Mouse (Mus musculus): ENCODE measurements around the gene Cacng5. TPM values are rescaled to one million over a fixed set of nuclear protein-coding genes. Genes with fewer than 3 reads are reported as not detected.

Gene Cacng5
- total and polyA plus RNA-seq, 2 experiments from 2014 or later: 21.4 to 26.9 TPM

DNA sequence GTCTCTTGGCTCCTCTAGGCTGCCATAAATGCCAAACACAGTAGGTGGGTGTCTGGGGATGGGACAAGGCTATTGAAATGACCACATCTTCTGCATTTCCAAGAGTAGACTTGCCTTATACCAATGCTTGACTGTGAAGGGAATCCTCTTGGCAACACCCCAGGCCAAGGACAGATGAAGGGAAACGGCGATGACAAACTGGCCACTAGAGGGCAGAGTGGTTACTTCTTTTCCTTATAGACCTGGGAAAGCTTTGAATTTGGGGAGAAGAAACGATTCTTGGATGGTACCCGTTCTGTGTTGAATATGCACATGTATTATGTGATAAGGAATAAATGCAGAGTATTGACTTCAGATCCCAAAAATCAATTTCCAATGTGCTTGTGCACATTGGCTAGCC is 50.8 kb downstream of the Cacng5 start:
- H3K9me3 ChIP-seq (ENCODE audit: low read length): no peaks in the 10 kb centered on the region
- peak; percentile 93 for DNase-seq (ENCODE audit: low spot score)
- H3K4me1 ChIP-seq (ENCODE audit: insufficient read depth, low read length): peaks cover 7% of the 10 kb centered on the region
- no peak overlapping the region for H3K4me2 ChIP-seq (ENCODE audit: low read depth, low read length)
- no peak for ATAC-seq
- H3K36me3 ChIP-seq (ENCODE audit: insufficient read depth, low read length): no peaks in the 10 kb centered on the region
- TF ChIP-seq CTCF (IDR thresholded peaks at IDR 0.05; ENCODE audit: low read depth): peak; percentile 90
- H3K27me3 ChIP-seq (ENCODE audit: insufficient read depth, low read length): no peaks in the 10 kb centered on the region
- H3K9ac ChIP-seq (replicated peaks; ENCODE audit: low read length): no peak overlapping the region
- no peak overlapping the region for H3K4me3 ChIP-seq (ENCODE audit: low read length)
- WGBS: 2% methylated on average over 4 of the region's 4 CpGs
- H3K27ac ChIP-seq: no peak overlapping the region

DNA sequence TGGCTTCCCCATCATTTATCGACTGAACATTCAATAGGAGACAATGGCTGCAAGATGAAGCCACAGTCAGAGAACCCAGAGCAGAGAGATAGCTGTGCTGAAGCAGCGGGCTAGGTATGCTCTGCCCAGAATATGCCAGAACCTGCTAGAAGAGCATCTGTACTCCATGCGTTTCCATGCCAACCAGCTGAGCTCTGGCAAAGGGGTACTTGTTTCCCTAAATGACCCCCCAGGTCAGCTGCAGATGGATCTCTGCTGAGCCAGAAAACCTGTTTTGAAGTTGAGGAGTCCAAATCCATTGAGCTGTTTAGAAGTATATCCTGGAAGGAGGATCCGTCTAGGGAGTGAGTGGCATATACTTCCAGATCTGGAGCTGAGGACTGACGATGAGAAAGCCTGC is 53.1 kb downstream of the Cacng5 start:
- no peak for TF ChIP-seq CTCF (IDR thresholded peaks at IDR 0.05; ENCODE audit: low read depth)
- no peaks in the 10 kb centered on the region for H3K27me3 ChIP-seq (ENCODE audit: insufficient read depth, low read length)
- no peak overlapping the region for H3K4me3 ChIP-seq (ENCODE audit: low read length)
- DNase-seq (ENCODE audit: low spot score): peak; percentile 77
- no peak overlapping the region for H3K4me2 ChIP-seq (ENCODE audit: low read depth, low read length)
- peak overlapping the region; percentile 42; the same call in 1 of the 2 replicates for H3K27ac ChIP-seq
- H3K9me3 ChIP-seq (ENCODE audit: low read length): no peaks in the 10 kb centered on the region
- H3K9ac ChIP-seq (replicated peaks; ENCODE audit: low read length): no peak overlapping the region
- peaks cover 7% of the 10 kb centered on the region; the same call in 1 of the 2 replicates for H3K4me1 ChIP-seq (ENCODE audit: insufficient read depth, low read length)
- H3K36me3 ChIP-seq (ENCODE audit: insufficient read depth, low read length): no peaks in the 10 kb centered on the region
- 52% methylated on average over 5 of the region's 5 CpGs for WGBS
- ATAC-seq: peak; percentile 57

DNA sequence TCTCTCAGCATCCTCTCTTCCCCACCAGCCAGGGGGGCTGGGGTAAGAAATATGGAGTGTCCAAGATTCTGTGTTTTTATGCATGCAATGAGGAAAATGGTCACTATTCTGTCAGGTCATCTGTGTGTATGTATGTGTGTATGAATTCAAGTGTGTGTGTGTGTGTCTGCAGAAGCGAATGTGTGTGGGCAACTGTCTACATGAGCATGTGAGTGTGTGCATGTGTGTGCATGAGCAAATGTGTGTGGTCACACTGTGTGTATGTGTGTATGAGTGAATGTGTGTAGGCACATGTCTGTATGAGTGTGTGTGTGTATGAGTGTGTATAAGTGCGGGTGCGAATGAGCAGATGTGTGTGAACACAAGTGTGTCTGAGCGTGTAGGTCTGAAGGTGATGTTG is 55.0 kb downstream of the Cacng5 start:
- no peak overlapping the region for H3K27ac ChIP-seq
- 0 out of 2 replicates have a peak, but pooled peaks have one; percentile 24 for ATAC-seq
- no peak overlapping the region for H3K9ac ChIP-seq (replicated peaks; ENCODE audit: low read length)
- H3K9me3 ChIP-seq (ENCODE audit: low read length): no peaks in the 10 kb centered on the region
- TF ChIP-seq CTCF (IDR thresholded peaks at IDR 0.05; ENCODE audit: low read depth): no peak
- 94% methylated on average over 4 of the region's 4 CpGs for WGBS
- H3K4me1 ChIP-seq (ENCODE audit: insufficient read depth, low read length): peaks cover 7% of the 10 kb centered on the region; the same call in 1 of the 2 replicates
- H3K27me3 ChIP-seq (ENCODE audit: insufficient read depth, low read length): no peaks in the 10 kb centered on the region
- no peaks in the 10 kb centered on the region for H3K36me3 ChIP-seq (ENCODE audit: insufficient read depth, low read length)
- DNase-seq (ENCODE audit: low spot score): no peak
- H3K4me3 ChIP-seq (ENCODE audit: low read length): no peak overlapping the region
- no peak overlapping the region for H3K4me2 ChIP-seq (ENCODE audit: low read depth, low read length)

DNA sequence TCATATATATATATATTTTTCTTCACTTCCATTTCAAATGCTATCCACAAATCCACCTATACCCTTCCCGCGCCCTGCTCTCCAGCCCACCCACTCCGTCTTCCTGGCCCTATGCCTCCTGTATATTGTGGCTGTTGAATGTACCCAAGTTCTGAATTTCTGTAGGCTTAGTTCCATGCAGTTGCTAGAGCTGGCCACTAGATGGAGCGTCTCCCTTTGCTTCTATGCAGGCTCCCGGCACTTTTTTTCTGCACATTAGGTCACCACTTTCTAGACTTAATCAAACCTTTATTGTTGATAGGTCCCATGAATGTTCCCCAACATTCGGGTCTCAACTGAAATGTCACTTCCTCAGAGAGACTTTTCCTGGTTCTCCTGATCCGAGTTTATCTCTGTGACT is 55.6 kb downstream of the Cacng5 start:
- Histone ChIP-seq H3K27me3 (ENCODE audit: insufficient read depth, low read length) (no peaks in the 10 kb centered on the region), H3K4me1 (ENCODE audit: insufficient read depth, low read length) (0 out of 2 replicates have a peak, but pooled peaks cover 7% of the 10 kb centered on the region), H3K9ac (replicated peaks; ENCODE audit: low read length) (no peak overlapping the region), H3K27ac (no peak overlapping the region), H3K4me2 (ENCODE audit: low read depth, low read length) (no peak overlapping the region), H3K36me3 (ENCODE audit: insufficient read depth, low read length) (no peaks in the 10 kb centered on the region), H3K4me3 (ENCODE audit: low read length) (no peak overlapping the region), H3K9me3 (ENCODE audit: low read length) (no peaks in the 10 kb centered on the region)
- DNase-seq (ENCODE audit: low spot score): peak; percentile 92
- no peak for ATAC-seq
- 19% methylated on average over 7 of the region's 7 CpGs for WGBS
- TF ChIP-seq CTCF (IDR thresholded peaks at IDR 0.05; ENCODE audit: low read depth): peak; percentile 91

DNA sequence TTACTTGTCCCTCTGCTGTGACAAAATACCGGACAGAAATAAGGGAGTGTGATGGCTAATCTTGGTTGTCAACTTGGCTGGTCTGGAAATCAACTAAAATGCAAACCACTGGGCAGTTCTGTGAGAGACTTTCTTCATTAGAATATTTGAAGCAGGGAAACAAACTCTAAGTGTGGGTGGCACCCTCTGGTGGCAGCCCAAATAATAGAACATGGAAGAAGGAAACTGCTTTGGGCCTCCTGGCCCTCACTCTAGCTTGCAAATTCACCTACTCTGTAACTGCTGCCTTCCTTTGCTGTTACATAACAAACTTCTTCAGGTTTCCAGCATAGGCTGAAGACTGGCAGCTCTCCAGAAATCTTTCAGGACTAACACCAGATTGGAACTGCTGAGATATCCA is 61.8 kb downstream of the Cacng5 start:
- no peak overlapping the region for H3K4me2 ChIP-seq (ENCODE audit: low read depth, low read length)
- no peaks in the 10 kb centered on the region for H3K27me3 ChIP-seq (ENCODE audit: insufficient read depth, low read length)
- peak; percentile 79 for DNase-seq (ENCODE audit: low spot score)
- H3K4me1 ChIP-seq (ENCODE audit: insufficient read depth, low read length): no peaks in the 10 kb centered on the region
- no peak overlapping the region for H3K27ac ChIP-seq
- peak; percentile 80 for TF ChIP-seq CTCF (IDR thresholded peaks at IDR 0.05; ENCODE audit: low read depth)
- H3K36me3 ChIP-seq (ENCODE audit: insufficient read depth, low read length): no peaks in the 10 kb centered on the region
- ATAC-seq: no peak
- WGBS: 18% methylated on average over 1 of the region's 1 CpGs
- no peaks in the 10 kb centered on the region for H3K9me3 ChIP-seq (ENCODE audit: low read length)
- H3K9ac ChIP-seq (replicated peaks; ENCODE audit: low read length): no peak overlapping the region
- H3K4me3 ChIP-seq (ENCODE audit: low read length): no peak overlapping the region

DNA sequence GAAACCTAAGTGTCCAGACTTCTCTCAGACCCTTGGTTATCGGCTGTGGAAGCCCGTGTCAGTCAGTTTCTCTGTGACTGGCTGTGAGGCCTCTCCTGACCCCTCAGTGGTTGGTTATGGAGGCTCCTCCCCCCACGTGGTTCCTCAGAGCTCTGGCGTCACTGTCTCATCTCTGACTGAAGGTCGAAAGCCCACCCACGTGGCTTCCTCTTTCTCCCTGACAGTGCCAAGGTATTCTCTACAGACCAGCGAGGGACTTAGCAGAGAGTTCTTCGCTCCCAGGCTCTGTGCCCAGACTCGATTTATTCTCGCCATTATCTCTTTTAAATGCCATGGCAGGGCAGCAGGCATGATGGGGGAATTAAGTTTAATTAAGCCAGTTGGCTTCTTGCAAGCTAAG is 65.2 kb downstream of the Cacng5 start:
- peak; percentile 88 for ATAC-seq
- Histone ChIP-seq H3K4me2 (ENCODE audit: low read depth, low read length) (no peak overlapping the region), H3K4me1 (ENCODE audit: insufficient read depth, low read length) (no peaks in the 10 kb centered on the region), H3K9ac (replicated peaks; ENCODE audit: low read length) (no peak overlapping the region), H3K9me3 (ENCODE audit: low read length) (no peaks in the 10 kb centered on the region), H3K27ac (no peak overlapping the region), H3K4me3 (ENCODE audit: low read length) (no peak overlapping the region), H3K36me3 (ENCODE audit: insufficient read depth, low read length) (no peaks in the 10 kb centered on the region), H3K27me3 (ENCODE audit: insufficient read depth, low read length) (no peaks in the 10 kb centered on the region)
- DNase-seq (ENCODE audit: low spot score): peak; percentile 69
- WGBS: 19% methylated on average over 10 of the region's 10 CpGs
- no peak for TF ChIP-seq CTCF (IDR thresholded peaks at IDR 0.05; ENCODE audit: low read depth)

DNA sequence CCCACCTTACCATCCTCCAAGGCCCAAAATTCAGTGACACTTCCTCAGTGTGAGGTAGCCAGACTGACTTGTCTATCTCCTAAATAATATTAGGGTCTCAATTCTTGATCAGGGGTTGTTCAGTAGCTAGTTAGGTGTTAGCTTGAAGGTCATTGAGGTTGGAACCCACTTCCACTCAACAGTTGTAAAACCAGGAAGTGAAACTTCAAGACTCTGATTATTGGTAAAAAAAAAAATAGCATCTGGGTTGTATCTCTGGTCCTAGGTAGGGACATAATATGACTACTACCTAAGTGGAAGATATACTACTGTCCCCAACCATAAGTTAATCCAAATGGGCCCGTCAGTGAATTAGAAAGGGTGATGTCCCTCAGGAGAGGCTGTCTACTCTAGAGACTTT is 70.7 kb downstream of the Cacng5 start:
- H3K4me1 ChIP-seq (ENCODE audit: insufficient read depth, low read length): no peaks in the 10 kb centered on the region
- DNase-seq (ENCODE audit: low spot score) (no peak), ATAC-seq (no peak)
- H3K27ac ChIP-seq: no peak overlapping the region
- 89% methylated on average over 1 of the region's 1 CpGs for WGBS
- no peak for TF ChIP-seq CTCF (IDR thresholded peaks at IDR 0.05; ENCODE audit: low read depth)
- H3K4me2 ChIP-seq (ENCODE audit: low read depth, low read length): no peak overlapping the region
- H3K36me3 ChIP-seq (ENCODE audit: insufficient read depth, low read length): no peaks in the 10 kb centered on the region
- no peak overlapping the region for H3K9ac ChIP-seq (replicated peaks; ENCODE audit: low read length)
- no peaks in the 10 kb centered on the region for H3K27me3 ChIP-seq (ENCODE audit: insufficient read depth, low read length)
- no peaks in the 10 kb centered on the region for H3K9me3 ChIP-seq (ENCODE audit: low read length)
- no peak overlapping the region for H3K4me3 ChIP-seq (ENCODE audit: low read length)

Data from hindbrain, postnatal 0 days (tissue).